Mouse (Mus musculus) embryonic facial prominence, embryonic 11.5 days (tissue): Measurements from ENCODE around the gene Gm28048. TPM values are rescaled to one million over a fixed set of nuclear protein-coding genes. Genes with fewer than 3 reads are reported as not detected.

Experiments
- ATAC-seq: fragments of 200-750 bp; cut with Nextera tagmentation; replicated peaks from 2 replicates; pipeline ENCODE4 v1.8.0; 2017; ENCODE audit warnings: low read depth; ENCODE audit not compliant: insufficient number of reproducible peaks, low FRiP score, low TSS enrichment
- DNase-seq: peaks from one replicate; pipeline ENCODE4 v3.0.0-alpha.2; 2015; ENCODE audit warnings: low spot score
- H3K27ac ChIP-seq: fragments of 300-500 bp; sonication (generic); replicated peaks from 2 replicates; pipeline ENCODE4 v1.5.1; 2014; ENCODE audit warnings: mild to moderate bottlenecking, low read depth, low read length, control low read depth
- H3K27me3 ChIP-seq: fragments of 300-500 bp; sonication (generic); 2 replicates; pipeline ENCODE4 v1.6.1; 2014; ENCODE audit warnings: mild to moderate bottlenecking, low read length, moderate library complexity, mixed read lengths; ENCODE audit not compliant: control insufficient read depth, insufficient read depth
- H3K36me3 ChIP-seq: fragments of 300-500 bp; sonication (generic); replicated peaks from 2 replicates; pipeline ENCODE4 v1.6.1; 2014; ENCODE audit warnings: low read depth, mild to moderate bottlenecking, low read length, moderate library complexity, mixed read lengths; ENCODE audit not compliant: control insufficient read depth, insufficient read depth
- H3K4me1 ChIP-seq: fragments of 300-500 bp; sonication (generic); 2 replicates; pipeline ENCODE4 v1.6.1; 2014; ENCODE audit warnings: low read length, mixed read lengths; ENCODE audit not compliant: control insufficient read depth, insufficient read depth
- H3K4me2 ChIP-seq: fragments of 300-500 bp; sonication (generic); 2 replicates; pipeline ENCODE4 v1.6.1; 2014; ENCODE audit warnings: low read depth, mild to moderate bottlenecking, control low read depth, low read length, moderate library complexity
- H3K4me3 ChIP-seq: fragments of 300-500 bp; sonication (generic); 2 replicates; pipeline ENCODE4 v1.5.1; 2014; ENCODE audit warnings: low read depth, low read length, control low read depth
- H3K9ac ChIP-seq: fragments of 300-500 bp; sonication (generic); replicated peaks from 2 replicates; pipeline ENCODE4 v1.6.1; 2014; ENCODE audit warnings: mild to moderate bottlenecking, control low read depth, low read length
- H3K9me3 ChIP-seq: fragments of 300-500 bp; sonication (generic); replicated peaks from 2 replicates; pipeline ENCODE4 v1.6.1; 2016; ENCODE audit warnings: mild to moderate bottlenecking, low read length, inconsistent platforms, mixed read lengths; ENCODE audit not compliant: control insufficient read depth
- WGBS: fragments of 180-500 bp; shearing (Covaris S2); extraction: QIAGEN DNeasy Blood & Tissue Kit; methylation state at CpG from one replicate; pipeline ENCODE4 v1.1.7; 2014; 5-methylcytosine and 5-hydroxymethylcytosine counted together
- polyA plus RNA-seq: library from polyadenylated mRNA; unstranded; fragments of >200 nt; fragmentation: Nextera tagmentation; extraction: Ambion mirVana; gene quantifications from 2 replicates; pipeline ENCODE4 v1.2.1, GENCODE M21; 2014

Gm28048 gene
- polyA plus RNA-seq, 1 experiment from 2014 or later = 9.5 TPM

GRCm38 (mm10) chr11:22998308-22998707 is 16.4 kb upstream of the Gm28048 start:
- 82% methylated on average over 1 of the region's 1 CpGs for WGBS
- H3K27me3 ChIP-seq = no peaks in the 10 kb centered on the region
- H3K27ac ChIP-seq = no peak overlapping the region
- ATAC-seq = no peak
- no peaks in the 10 kb centered on the region for H3K4me1 ChIP-seq
- no peak for DNase-seq
- no peak overlapping the region for H3K9ac ChIP-seq
- no peak overlapping the region for H3K4me3 ChIP-seq
- H3K9me3 ChIP-seq = no peaks in the 10 kb centered on the region
- no peak overlapping the region for H3K4me2 ChIP-seq
- H3K36me3 ChIP-seq = peaks cover 30% of the 10 kb centered on the region

GRCm38 (mm10) chr11:22995461-22995860 is 13.6 kb upstream of the Gm28048 start:
- H3K4me1 ChIP-seq = no peaks in the 10 kb centered on the region; the same call in 1 of the 2 replicates
- H3K9ac ChIP-seq = no peak overlapping the region
- no peak for DNase-seq
- H3K27ac ChIP-seq = no peak overlapping the region
- H3K36me3 ChIP-seq = peaks cover 26% of the 10 kb centered on the region
- no peak overlapping the region for H3K4me3 ChIP-seq
- no peak overlapping the region for H3K4me2 ChIP-seq
- H3K9me3 ChIP-seq = no peaks in the 10 kb centered on the region
- no peaks in the 10 kb centered on the region for H3K27me3 ChIP-seq
- ATAC-seq = no peak
- WGBS = 94% methylated on average over 4 of the region's 4 CpGs

- Histone ChIP-seq H3K4me3 (no peak overlapping the region), H3K36me3 (peaks cover 18% of the 10 kb centered on the region), H3K27me3 (no peaks in the 10 kb centered on the region), H3K4me1 (no peaks in the 10 kb centered on the region; the same call in 1 of the 2 replicates), H3K27ac (no peak overlapping the region), H3K9me3 (no peaks in the 10 kb centered on the region), H3K4me2 (no peak overlapping the region), H3K9ac (no peak overlapping the region)
- 92% methylated on average over 2 of the region's 2 CpGs for WGBS
- DNase-seq (no peak), ATAC-seq (no peak)
Observed at GRCm38 (mm10) chr11:22994271-22994670, 12.4 kb upstream of the Gm28048 start.

GRCm38 (mm10) chr11:22991218-22991835 is 9.4 kb upstream of the Gm28048 start:
- Histone ChIP-seq H3K4me1 (no peaks in the 10 kb centered on the region; the same call in 1 of the 2 replicates), H3K36me3 (peaks cover 9% of the 10 kb centered on the region), H3K4me2 (peak overlapping the region; percentile 75), H3K9ac (peak overlapping the region; percentile 93), H3K27ac (no peak overlapping the region), H3K27me3 (no peaks in the 10 kb centered on the region), H3K4me3 (peak overlapping the region; percentile 71), H3K9me3 (no peaks in the 10 kb centered on the region)
- ATAC-seq = no peak
- 12% methylated on average over 14 of the region's 14 CpGs for WGBS
- DNase-seq = no peak

- WGBS = under 1% methylated on average over 66 of the region's 66 CpGs
- Histone ChIP-seq H3K9ac (peak within 1 kb of the TSS; percentile 93), H3K4me3 (peak within 1 kb of the TSS; percentile 71), H3K4me2 (peak within 1 kb of the TSS; percentile 75), H3K36me3 (peaks cover 9% of the 10 kb centered on the region), H3K9me3 (no peaks in the 10 kb centered on the region), H3K4me1 (no peaks in the 10 kb centered on the region; the same call in 1 of the 2 replicates), H3K27ac (peak within 1 kb of the TSS; percentile 87), H3K27me3 (no peaks in the 10 kb centered on the region)
- DNase-seq (peak; percentile 93), ATAC-seq (peak; percentile 98)
Observed at GRCm38 (mm10) chr11:22990393-22991126, 8.7 kb upstream of the Gm28048 start, which contains the start of gene Cct4. Gene Cct4, plus strand, starts transcription at chr11:22990519.

- no peak for DNase-seq
- ATAC-seq = no peak; the same call in 1 of the 2 replicates
- Histone ChIP-seq H3K4me3 (peak overlapping the region; percentile 71), H3K9ac (peak overlapping the region; percentile 93), H3K36me3 (peaks cover 6% of the 10 kb centered on the region), H3K27ac (peak overlapping the region; percentile 87; the same call in 1 of the 2 replicates), H3K9me3 (no peaks in the 10 kb centered on the region), H3K4me1 (no peaks in the 10 kb centered on the region; the same call in 1 of the 2 replicates), H3K27me3 (no peaks in the 10 kb centered on the region), H3K4me2 (peak overlapping the region; percentile 75)
- WGBS = 46% methylated on average over 1 of the region's 1 CpGs
Observed at GRCm38 (mm10) chr11:22989786-22990185, 7.9 kb upstream of the Gm28048 start.

- no peak overlapping the region for H3K4me2 ChIP-seq
- H3K27me3 ChIP-seq = no peaks in the 10 kb centered on the region
- H3K4me3 ChIP-seq = no peak overlapping the region
- no peaks in the 10 kb centered on the region for H3K9me3 ChIP-seq
- no peaks in the 10 kb centered on the region for H3K36me3 ChIP-seq
- H3K9ac ChIP-seq = no peak overlapping the region
- 46% methylated on average over 2 of the region's 2 CpGs for WGBS
- peak; percentile 82 for DNase-seq
- ATAC-seq = no peak
- H3K27ac ChIP-seq = no peak overlapping the region
- H3K4me1 ChIP-seq = no peaks in the 10 kb centered on the region; the same call in 1 of the 2 replicates
Observed at GRCm38 (mm10) chr11:22987357-22987756, 5.5 kb upstream of the Gm28048 start.

GRCm38 (mm10) chr11:22985510-22985909 is 3.6 kb upstream of the Gm28048 start:
- no peak for ATAC-seq
- no peaks in the 10 kb centered on the region; the same call in 1 of the 2 replicates for H3K36me3 ChIP-seq
- no peak overlapping the region for H3K4me2 ChIP-seq
- 80% methylated on average over 3 of the region's 3 CpGs for WGBS
- no peak for DNase-seq
- no peaks in the 10 kb centered on the region for H3K4me1 ChIP-seq
- no peak overlapping the region for H3K4me3 ChIP-seq
- H3K9me3 ChIP-seq = no peaks in the 10 kb centered on the region
- no peak overlapping the region for H3K27ac ChIP-seq
- no peak overlapping the region for H3K9ac ChIP-seq
- no peaks in the 10 kb centered on the region for H3K27me3 ChIP-seq
